ENCODE assay signal across 8 mouse cellular contexts in genomic region chrX:10716917-10717763, GRCm38 (mm10). TPM values are rescaled to one million over a fixed set of nuclear protein-coding genes. Genes with fewer than 3 reads are reported as not detected.
DNase-seq lines count a peak whose midpoint lies in the region; ATAC-seq and TF ChIP-seq lines count a peak whose summit lies in the region.

No protein-coding gene starts in this region.

- peak; percentile 86 for DNase-seq in heart, postnatal 25 days (ENCODE audit: low spot score)
- peak; percentile 67 to 77 for DNase-seq in layer of hippocampus, adult 2 months (ENCODE audit: low spot score in 2 of 2)
- peak; percentile 81 for DNase-seq in lung, adult 2 months
- peak; percentile 86 for DNase-seq in testis, postnatal 14 days (ENCODE audit: low spot score)

- H3K4me2 ChIP-seq in forebrain, embryonic 15.5 days (replicated peaks), result peak overlapping the region; percentile 54
- peak overlapping the region; percentile 58 for H3K4me2 ChIP-seq in neural tube, embryonic 15.5 days

- peaks cover 4% of the 10 kb centered on the region; the same call in 1 of the 2 replicates for H3K9me3 ChIP-seq in E14TG2a.4 (ENCODE audit: low read length)
- H3K9me3 ChIP-seq in forebrain, embryonic 15.5 days, result no peaks in the 10 kb centered on the region
- H3K9me3 ChIP-seq in neural tube, embryonic 15.5 days (replicated peaks), result no peaks in the 10 kb centered on the region

- TF ChIP-seq CTCF in E14TG2a.4 (conservative IDR thresholded peaks at IDR 0.05; ENCODE audit: low read length), result no peak
- TF ChIP-seq CTCF in layer of hippocampus, adult 2 months (conservative IDR thresholded peaks at IDR 0.05), result no peak
- no peak for TF ChIP-seq CTCF in lung, adult 2 months (IDR thresholded peaks at IDR 0.05; ENCODE audit: insufficient read depth, low read length)

- H3K36me3 ChIP-seq in E14TG2a.4 (ENCODE audit: insufficient read depth, low read length), result no peaks in the 10 kb centered on the region
- no peaks in the 10 kb centered on the region for H3K36me3 ChIP-seq in forebrain, embryonic 15.5 days
- H3K36me3 ChIP-seq in neural tube, embryonic 15.5 days, result no peaks in the 10 kb centered on the region

- TF ChIP-seq POLR2A in lung, adult 2 months (IDR thresholded peaks at IDR 0.05; ENCODE audit: borderline replicate concordance, extremely low read depth, low read depth, low read length), result peak; percentile 76; the same call in 1 of the 2 replicates

- intact Hi-C loops in heart, postnatal 25 days (cut with DNase I), result loop anchor here (5.0 to 10.0 kb wide), 2 partner anchors 188 to 700 kb away; no protein-coding TSS in a partner anchor

- no peaks in the 10 kb centered on the region for H3K27me3 ChIP-seq in E14TG2a.4 (ENCODE audit: insufficient read depth, low read length)
- no peaks in the 10 kb centered on the region for H3K27me3 ChIP-seq in forebrain, embryonic 15.5 days
- H3K27me3 ChIP-seq in neural tube, embryonic 15.5 days (replicated peaks), result no peaks in the 10 kb centered on the region

- peak overlapping the region; percentile 89 for H3K27ac ChIP-seq in forebrain, embryonic 15.5 days (replicated peaks)
- peak overlapping the region; percentile 91 for H3K27ac ChIP-seq in layer of hippocampus, adult 2 months
- peak overlapping the region; percentile 85 for H3K27ac ChIP-seq in neural tube, embryonic 15.5 days (replicated peaks)

- ATAC-seq in cerebellum, adult (ENCODE audit: insufficient number of reproducible peaks, low FRiP score, low TSS enrichment), result peak; percentile 84
- ATAC-seq in forebrain, embryonic 15.5 days (replicated peaks), result peak; percentile 91
- ATAC-seq in neural tube, embryonic 15.5 days (ENCODE audit: low FRiP score), result peak; percentile 89

- H3K9ac ChIP-seq in forebrain, embryonic 15.5 days (replicated peaks), result peak overlapping the region; percentile 71
- H3K9ac ChIP-seq in neural tube, embryonic 15.5 days (replicated peaks), result peak overlapping the region; percentile 66

- WGBS in forebrain, embryonic 15.5 days, result 26% methylated on average over 47 of the region's 50 CpGs
- 26% methylated on average over 50 of the region's 50 CpGs for WGBS in lung, adult 2 months
- 20% methylated on average over 42 of the region's 50 CpGs for WGBS in neural tube, embryonic 15.5 days

- H3K4me3 ChIP-seq in E14TG2a.4 (replicated peaks; ENCODE audit: low read length), result peak overlapping the region; percentile 80
- H3K4me3 ChIP-seq in forebrain, embryonic 15.5 days, result peak overlapping the region; percentile 53
- peak overlapping the region; percentile 68 for H3K4me3 ChIP-seq in layer of hippocampus, adult 2 months
- H3K4me3 ChIP-seq in lung, adult 2 months (replicated peaks; ENCODE audit: extremely low read depth, low read depth, low read length), result peak overlapping the region; percentile 98
- peak overlapping the region; percentile 55 for H3K4me3 ChIP-seq in neural tube, embryonic 15.5 days (replicated peaks)

- peaks cover 7% of the 10 kb centered on the region; the same call in 1 of the 2 replicates for H3K4me1 ChIP-seq in E14TG2a.4 (replicated peaks; ENCODE audit: low read depth, low read length)
- H3K4me1 ChIP-seq in forebrain, embryonic 15.5 days, result 0 out of 2 replicates have a peak, but pooled peaks cover 8% of the 10 kb centered on the region
- H3K4me1 ChIP-seq in lung, adult 2 months (ENCODE audit: control insufficient read depth, insufficient read depth, low read length), result peaks cover 5% of the 10 kb centered on the region; the same call in 1 of the 2 replicates
- H3K4me1 ChIP-seq in neural tube, embryonic 15.5 days, result peaks cover 8% of the 10 kb centered on the region

RNA-seq across cellular contexts. Expression of gene Mid1ip1, which starts 2.3 kb away (rescaled TPM):
- 93.5 and 98.3 TPM in 2 replicates for polyA plus RNA-seq in forebrain, embryonic 15.5 days (2015; fragmentation: Nextera tagmentation; extraction: Ambion mirVana)
- total RNA-seq in heart, postnatal 25 days (2021), result 100 to 1,000 TPM in 1 of 2 experiments, 10 to 100 TPM in 1; 92.7 to 127 TPM
- 10 to 100 TPM; 89.4 to 95.0 TPM for total RNA-seq in layer of hippocampus, adult 2 months (2021)
- polyA plus RNA-seq in lung, adult 2 months (2012; rRNA removed), result 159 and 194 TPM in 2 replicates
- polyA plus RNA-seq in neural tube, embryonic 15.5 days (2015; fragmentation: Nextera tagmentation; extraction: Ambion mirVana), result 97.6 and 112 TPM in 2 replicates

Comparison
In these comparisons a context has a peak if more than half of its experiments do, and no peak if none do; other contexts are left out.
1. Peak in every context shown above with its lines: DNase-seq, ATAC-seq, H3K4me3 ChIP-seq and H3K27ac ChIP-seq.